Mouse (Mus musculus) olfactory bulb, adult 2 months (tissue): ENCODE results near the gene Stpg3. TPM values are rescaled to one million over a fixed set of nuclear protein-coding genes. Genes with fewer than 3 reads are reported as not detected.

Experiments
- H3K27ac ChIP-seq: fragments of 200-500 bp; 2 replicates; pipeline ENCODE4 v1.5.1; 2012; ENCODE audit warnings: low read depth, low read length; ENCODE audit not compliant: insufficient read depth
- H3K4me1 ChIP-seq: fragments of 200-500 bp; 2 replicates; pipeline ENCODE4 v1.6.1; 2012; ENCODE audit warnings: low read length; ENCODE audit not compliant: control insufficient read depth, insufficient read depth
- H3K4me3 ChIP-seq: fragments of 200-500 bp; 2 replicates; pipeline ENCODE4 v1.5.1; 2012; ENCODE audit warnings: mild to moderate bottlenecking, low read depth, low read length, moderate library complexity; ENCODE audit not compliant: insufficient read depth
- CTCF ChIP-seq: fragments of 200-500 bp; IDR thresholded peaks from 2 replicates; pipeline ENCODE4 v1.5.1; 2012; ENCODE audit warnings: low read depth, mild to moderate bottlenecking, low read length, moderate library complexity; ENCODE audit not compliant: insufficient read depth
- POLR2A ChIP-seq: fragments of 200-500 bp; IDR thresholded peaks from 2 replicates; pipeline ENCODE4 v1.6.1; 2012; ENCODE audit warnings: mild to moderate bottlenecking, low read depth, low read length, moderate library complexity; ENCODE audit not compliant: insufficient read depth
- WGBS: fragments of 180-500 bp; shearing (Covaris S2); methylation state at CpG from one replicate; pipeline ENCODE4 v1.1.7; 2018; 5-methylcytosine and 5-hydroxymethylcytosine counted together
- polyA plus RNA-seq: library from polyadenylated mRNA; stranded (reverse); fragments of >200 nt; gene quantifications from 2 replicates; pipeline ENCODE4 v1.2.4, GENCODE M21; 2012; ENCODE audit warnings: low replicate concordance; ENCODE audit not compliant: missing spikeins, insufficient read depth, insufficient read length

The Stpg3 gene
- polyA plus RNA-seq, 1 experiment: not detected

DNA sequence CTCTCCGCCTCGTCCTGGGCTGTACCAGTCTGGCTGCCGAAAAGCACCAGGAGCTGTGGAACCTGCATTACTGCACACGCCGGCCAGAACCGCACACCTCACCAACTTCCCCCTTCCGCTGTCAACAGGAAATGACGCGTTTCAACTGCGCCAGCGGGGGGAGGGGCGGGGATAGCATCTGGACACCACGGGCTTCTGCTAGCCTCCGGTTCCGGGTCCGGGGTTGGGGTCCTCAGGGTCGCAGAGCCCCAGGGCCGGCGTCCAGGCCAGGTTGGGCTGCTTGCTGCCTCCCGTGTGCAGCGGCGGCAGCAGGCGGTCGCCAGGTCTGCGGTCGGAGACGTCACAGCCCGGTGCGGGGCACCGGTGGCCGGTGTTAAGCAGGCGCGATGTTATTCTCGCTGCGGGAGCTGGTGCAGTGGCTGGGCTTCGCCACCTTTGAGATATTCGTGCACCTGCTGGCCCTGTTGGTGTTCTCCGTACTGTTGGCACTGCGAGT lies 40.9 kb upstream of the Stpg3 start, which contains the start of gene Tmem203:
Gene Tmem203 (plus strand): TSS at position 156 of the 496 bp plus-strand sequence.
- WGBS: under 1% methylated on average over 39 of the region's 39 CpGs

DNA sequence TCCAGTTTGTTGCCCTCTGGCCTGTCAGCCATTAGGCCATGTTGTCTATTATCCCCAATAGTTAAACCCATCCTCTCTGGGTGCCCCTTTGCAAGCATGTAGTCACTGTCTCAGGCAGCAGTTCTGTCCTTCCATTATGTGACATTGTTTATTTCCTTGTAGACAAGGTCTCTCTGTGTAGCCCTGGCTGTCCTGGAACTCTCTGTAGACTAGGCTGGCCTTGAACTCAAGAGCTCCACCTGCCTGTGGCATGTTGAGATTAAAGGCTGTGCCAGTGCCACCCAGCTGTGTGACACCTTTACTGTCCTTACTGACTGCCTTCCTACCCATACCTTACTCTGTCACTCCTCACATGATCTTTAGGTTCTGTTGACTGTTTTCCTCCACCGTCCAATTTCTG lies 37.9 kb upstream of the Stpg3 start:
- WGBS: 77% methylated on average over 1 of the region's 1 CpGs

More for the DNA sequence above, 40.9 kb upstream of the Stpg3 start, which contains the start of gene Tmem203:
- Histone ChIP-seq H3K27ac (peak within 1 kb of the TSS; percentile 17; the same call in 1 of the 2 replicates), H3K4me3 (peak within 1 kb of the TSS; percentile 75), H3K4me1 (peaks cover 3% of the 10 kb centered on the region; the same call in 1 of the 2 replicates)
- TF ChIP-seq CTCF (no peak), POLR2A (peak; percentile 64)

DNA sequence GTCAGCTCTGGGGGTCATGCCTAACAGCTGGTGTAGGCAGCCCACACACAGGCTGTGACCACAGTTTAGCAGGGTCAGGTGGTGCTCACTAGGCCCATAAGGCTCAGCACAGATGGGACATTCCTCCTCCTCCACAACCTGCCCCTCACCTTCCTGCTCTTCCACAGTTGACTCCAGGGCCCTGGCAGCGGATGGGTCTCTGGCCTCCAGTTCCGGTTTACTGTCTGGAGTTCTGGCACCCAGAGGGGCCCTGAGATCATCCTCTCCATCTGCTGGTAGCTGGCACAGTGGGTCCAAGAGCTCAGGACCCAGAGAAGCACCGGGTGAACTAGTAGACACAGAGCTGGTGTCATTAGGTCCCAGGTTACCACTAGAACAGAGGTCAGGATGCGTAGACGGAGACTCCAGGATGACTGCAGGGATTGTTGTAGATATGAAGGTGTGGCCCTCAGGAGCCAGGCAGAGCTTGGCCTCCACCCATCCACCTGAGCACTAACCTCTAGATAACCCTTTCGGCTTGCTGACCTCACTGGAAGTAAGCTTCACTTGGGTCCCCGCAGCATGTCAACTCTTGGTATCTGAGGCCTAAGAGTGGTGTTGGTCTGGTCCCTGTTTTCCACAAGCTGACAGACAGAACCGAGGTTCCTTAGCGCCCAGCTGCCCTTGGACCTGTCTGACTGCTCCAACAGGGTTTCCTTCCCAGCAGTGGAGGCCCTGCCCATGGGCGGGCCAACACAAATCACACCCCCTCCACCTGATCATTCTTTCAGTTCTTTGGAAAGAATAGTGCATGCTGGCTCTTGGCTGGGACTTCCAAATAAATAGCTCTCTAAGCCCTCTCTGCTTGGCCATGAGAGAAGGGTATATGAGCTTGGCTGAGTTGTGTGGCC lies 32.0 kb upstream of the Stpg3 start, which contains the start of gene AL732309.1:
Gene AL732309.1 (minus strand): TSS at position 681 of the 890 bp plus-strand sequence.
- Histone ChIP-seq H3K27ac (no peak within 1 kb of the TSS), H3K4me1 (peaks cover 16% of the 10 kb centered on the region), H3K4me3 (no peak within 1 kb of the TSS)
- WGBS: 88% methylated on average over 10 of the region's 10 CpGs
- TF ChIP-seq CTCF: no peak
- TF ChIP-seq POLR2A: no peak

More for the DNA sequence above, 37.9 kb upstream of the Stpg3 start:
- TF ChIP-seq POLR2A (no peak), CTCF (no peak)
- no peak overlapping the region for H3K4me3 ChIP-seq
- no peak overlapping the region for H3K27ac ChIP-seq
- H3K4me1 ChIP-seq: peaks cover 3% of the 10 kb centered on the region; the same call in 1 of the 2 replicates

DNA sequence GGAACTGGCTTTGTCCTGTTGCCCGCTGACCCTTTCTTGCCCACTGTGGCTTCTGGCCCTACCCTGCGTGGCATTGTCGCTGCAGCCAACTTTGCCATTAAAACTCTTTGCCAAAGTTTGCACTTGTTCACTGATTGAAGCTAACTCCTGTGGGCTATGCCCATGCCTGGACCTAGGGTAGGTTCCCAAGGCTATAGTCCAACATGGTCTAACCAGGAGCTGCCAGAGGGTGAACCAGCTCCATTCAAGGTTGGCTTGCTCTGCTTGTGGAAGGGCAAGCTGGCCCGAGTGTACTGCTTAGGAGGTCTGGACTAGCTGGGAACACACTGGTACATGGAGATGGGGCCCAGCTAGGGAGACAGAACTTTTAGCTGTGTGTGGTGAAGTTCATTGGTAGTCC lies 29.7 kb upstream of the Stpg3 start:
- Histone ChIP-seq H3K4me3 (no peak overlapping the region), H3K4me1 (peaks cover 26% of the 10 kb centered on the region), H3K27ac (no peak overlapping the region)
- TF ChIP-seq CTCF (no peak), POLR2A (no peak)
- WGBS: 85% methylated on average over 4 of the region's 4 CpGs

DNA sequence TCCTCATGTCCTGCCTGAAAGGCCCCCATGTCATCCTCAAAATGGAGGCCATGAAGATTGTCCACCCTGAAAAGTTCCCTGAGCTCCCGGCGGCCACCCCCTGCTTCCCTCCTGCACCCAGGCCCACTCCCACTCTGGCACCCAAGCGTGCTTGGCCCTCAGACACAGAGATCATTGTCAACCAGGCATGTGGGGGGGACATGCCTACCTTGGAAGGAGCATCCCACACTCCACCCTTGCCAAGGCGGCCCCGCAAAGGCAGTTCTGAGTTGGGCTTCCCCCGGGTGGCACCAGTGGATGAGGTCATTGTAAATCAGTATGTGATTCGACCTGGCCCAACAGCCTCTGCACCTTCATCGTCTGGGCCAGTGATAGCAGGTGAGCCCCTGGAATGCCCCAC lies 28.9 kb upstream of the Stpg3 start:
- TF ChIP-seq POLR2A: no peak
- no peak for TF ChIP-seq CTCF
- Histone ChIP-seq H3K27ac (no peak overlapping the region), H3K4me3 (no peak overlapping the region; the same call in 1 of the 2 replicates), H3K4me1 (peaks cover 26% of the 10 kb centered on the region)
- WGBS: 73% methylated on average over 8 of the region's 8 CpGs

DNA sequence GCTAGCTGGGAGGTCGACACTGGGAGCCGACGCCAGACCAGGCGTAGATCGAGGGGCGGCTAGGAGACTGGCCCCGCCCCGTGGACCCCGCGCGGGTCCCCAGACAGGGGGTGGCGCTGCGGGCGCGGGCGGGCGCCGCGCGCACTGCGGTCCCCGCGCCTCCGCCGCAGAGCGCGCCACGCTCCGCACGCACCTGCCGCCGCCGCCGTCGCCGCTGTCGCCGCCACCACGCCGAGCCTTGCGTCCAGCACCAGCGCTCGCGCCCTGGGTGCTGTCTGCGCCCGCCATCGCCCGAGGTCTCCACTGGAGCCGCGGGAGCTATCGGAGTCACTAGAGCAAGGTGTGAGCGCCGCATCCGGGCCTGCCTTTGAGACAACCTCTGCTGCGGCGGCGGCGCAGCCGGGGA lies 27.7 kb upstream of the Stpg3 start, which contains the start of the genes Rnf208 and Cysrt1:
Gene Rnf208 (plus strand): TSS at position 155 of the 406 bp plus-strand sequence.
Gene Cysrt1 (minus strand): TSS at position 352 of the 406 bp plus-strand sequence.
- Histone ChIP-seq H3K27ac (peak within 1 kb of the TSS; percentile 56; the same call in 1 of the 2 replicates), H3K4me3 (peak within 1 kb of the TSS; percentile 89), H3K4me1 (peaks cover 26% of the 10 kb centered on the region)
- WGBS: 0% methylated on average over 52 of the region's 59 CpGs
- TF ChIP-seq POLR2A (peak; percentile 39), CTCF (no peak)

DNA sequence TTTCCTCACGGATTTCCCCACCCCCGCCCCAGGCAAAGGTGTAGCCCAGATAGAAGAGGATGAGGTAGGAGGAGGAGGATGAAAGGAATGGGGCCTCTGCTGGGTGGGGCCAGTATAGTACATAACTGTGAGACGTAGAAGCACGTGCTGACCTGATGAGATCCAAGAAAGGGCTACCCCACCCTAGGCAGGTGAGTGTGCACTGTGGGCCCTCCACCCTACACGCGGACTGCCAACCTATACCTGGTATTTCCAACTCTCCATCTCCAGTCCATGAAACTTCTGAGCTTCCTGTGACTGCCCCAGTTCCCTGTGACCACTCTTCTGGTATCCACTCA lies 27.0 kb upstream of the Stpg3 start:
- H3K27ac ChIP-seq: no peak overlapping the region
- peak overlapping the region; percentile 89 for H3K4me3 ChIP-seq

DNA sequence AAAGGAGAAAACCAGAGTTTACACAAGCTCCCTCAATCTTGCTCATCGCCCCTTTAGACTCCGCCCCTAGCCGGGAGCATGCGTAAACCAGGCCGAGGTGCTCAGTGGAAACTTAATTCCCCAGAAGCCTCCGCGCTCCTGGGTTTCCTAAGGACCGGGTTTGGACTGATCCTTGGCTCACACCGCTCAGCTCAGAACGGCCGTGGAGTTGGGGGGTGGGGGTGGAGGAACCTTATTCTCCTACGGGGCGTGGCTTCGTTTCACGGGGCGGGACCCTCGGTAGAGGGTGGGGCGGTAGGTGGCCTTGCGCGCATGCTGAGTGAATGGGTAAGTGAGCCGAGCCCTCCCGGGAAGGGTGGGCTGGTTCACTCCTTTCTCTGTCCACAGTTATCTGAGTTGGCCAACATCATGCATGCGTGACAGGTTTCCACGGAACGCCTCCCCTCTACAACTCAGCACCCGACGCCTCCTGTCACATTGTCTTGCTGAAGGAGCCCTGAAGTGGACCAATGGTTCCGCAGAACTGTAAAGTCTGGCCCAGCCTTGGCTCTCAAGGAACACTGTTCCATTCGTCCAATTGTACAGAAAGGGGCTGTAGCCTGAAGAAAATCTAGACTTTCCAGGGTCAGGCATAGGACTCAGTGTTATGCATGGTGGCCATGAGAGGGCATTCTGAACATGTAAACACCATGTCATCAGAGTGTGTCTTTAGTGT lies 26.4 kb upstream of the Stpg3 start:
- no peak overlapping the region for H3K27ac ChIP-seq
- TF ChIP-seq CTCF (no peak), POLR2A (0 out of 2 replicates have a peak, but pooled peaks have one; percentile 17)
- H3K4me3 ChIP-seq: peak overlapping the region; percentile 89
- H3K4me1 ChIP-seq: peaks cover 26% of the 10 kb centered on the region
- WGBS: under 1% methylated on average over 29 of the region's 29 CpGs

More for the DNA sequence above, 27.0 kb upstream of the Stpg3 start:
- peaks cover 26% of the 10 kb centered on the region for H3K4me1 ChIP-seq
- TF ChIP-seq POLR2A: no peak
- TF ChIP-seq CTCF: no peak
- WGBS: 19% methylated on average over 6 of the region's 6 CpGs

DNA sequence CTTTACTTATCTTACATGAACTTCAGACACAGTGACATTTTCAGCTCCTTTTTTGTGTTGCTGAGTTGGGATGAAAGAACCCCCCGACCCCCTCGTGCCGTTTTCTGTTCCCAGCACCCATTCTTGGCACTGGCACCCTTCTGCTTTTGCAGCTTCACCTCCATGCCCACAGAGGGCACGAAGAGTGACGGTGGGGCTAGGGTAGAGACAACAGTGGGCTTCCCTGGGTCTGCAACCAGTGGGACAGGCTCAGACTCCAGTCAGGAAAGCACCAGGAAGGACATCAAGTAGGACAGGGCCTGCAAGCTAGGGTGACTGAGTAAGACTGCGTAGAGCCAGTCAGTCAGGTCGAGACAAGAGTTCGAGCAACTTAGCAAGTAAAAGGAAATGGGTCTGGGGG lies 25.9 kb upstream of the Stpg3 start:
- Histone ChIP-seq H3K27ac (no peak overlapping the region), H3K4me1 (peaks cover 26% of the 10 kb centered on the region), H3K4me3 (peak overlapping the region; percentile 89; the same call in 1 of the 2 replicates)
- TF ChIP-seq CTCF (no peak), POLR2A (no peak)
- 52% methylated on average over 8 of the region's 8 CpGs for WGBS
